Mouse (Mus musculus) forebrain, embryonic 16.5 days (tissue): Measurements from ENCODE around the gene Nfx1. TPM values are rescaled to one million over a fixed set of nuclear protein-coding genes. Genes with fewer than 3 reads are reported as not detected.

Source experiments
- ATAC-seq: fragments of 200-750 bp; cut with Nextera tagmentation; 2 replicates; pipeline ENCODE4 v1.8.0; 2017; ENCODE audit warnings: mild to moderate bottlenecking, moderate library complexity
- H3K27ac ChIP-seq: fragments of 300-500 bp; sonication (generic); 2 replicates; pipeline ENCODE4 v1.5.1; 2014; ENCODE audit warnings: low read length, control low read depth
- H3K27me3 ChIP-seq: fragments of 300-500 bp; sonication (generic); replicated peaks from 2 replicates; pipeline ENCODE4 v1.6.1; 2014; ENCODE audit warnings: low read length; ENCODE audit not compliant: control insufficient read depth, insufficient read depth
- H3K36me3 ChIP-seq: fragments of 300-500 bp; sonication (generic); 2 replicates; pipeline ENCODE4 v1.6.1; 2014; ENCODE audit not compliant: control insufficient read depth, insufficient read depth
- H3K4me1 ChIP-seq: fragments of 300-500 bp; sonication (generic); replicated peaks from 2 replicates; pipeline ENCODE4 v1.6.1; 2014; ENCODE audit warnings: low read length; ENCODE audit not compliant: control insufficient read depth, insufficient read depth
- H3K4me2 ChIP-seq: fragments of 300-500 bp; sonication (generic); 2 replicates; pipeline ENCODE4 v1.6.1; 2014; ENCODE audit warnings: mild to moderate bottlenecking, low read length, control low read depth
- H3K4me3 ChIP-seq: fragments of 300-500 bp; sonication (generic); replicated peaks from 2 replicates; pipeline ENCODE4 v1.5.1; 2014; ENCODE audit warnings: mild to moderate bottlenecking, low read length, control low read depth
- H3K9ac ChIP-seq: fragments of 300-500 bp; sonication (generic); replicated peaks from 2 replicates; pipeline ENCODE4 v1.6.1; 2014; ENCODE audit warnings: low read depth, low read length, control low read depth
- H3K9me3 ChIP-seq: fragments of 300-500 bp; sonication (generic); 2 replicates; pipeline ENCODE4 v1.6.1; 2016; ENCODE audit warnings: low read length; ENCODE audit not compliant: control insufficient read depth
- WGBS: fragments of 180-500 bp; shearing (Covaris S2); extraction: QIAGEN DNeasy Blood & Tissue Kit; methylation state at CpG from one replicate; pipeline ENCODE4 v1.1.7; 2014; 5-methylcytosine and 5-hydroxymethylcytosine counted together
- polyA plus RNA-seq: library from polyadenylated mRNA; unstranded; fragments of >200 nt; fragmentation: Nextera tagmentation; extraction: Ambion mirVana; gene quantifications from 2 replicates; pipeline ENCODE4 v1.2.1, GENCODE M21; 2015

The Nfx1 gene
- polyA plus RNA-seq, 1 experiment from 2014 or later = 141 TPM

DNA sequence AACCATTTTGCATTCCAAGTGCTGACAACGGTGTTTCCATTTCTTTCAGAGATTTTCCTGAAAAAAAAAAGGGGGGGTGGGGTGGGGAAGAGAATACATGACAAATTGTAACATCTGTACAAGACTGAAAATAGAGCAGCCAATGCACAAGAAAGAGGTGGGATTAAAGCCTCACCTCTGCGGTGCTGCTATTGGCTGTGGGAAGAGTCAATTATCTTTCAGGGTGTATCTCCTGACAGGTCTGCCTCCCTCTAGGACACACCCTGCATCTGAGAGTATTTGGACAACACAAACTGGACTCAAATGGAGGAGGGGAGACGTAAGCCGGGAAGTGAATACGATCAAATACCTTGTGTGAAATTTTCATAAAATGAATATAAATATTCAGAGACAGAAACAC, 27.1 kb upstream of the Nfx1 start:
- Histone ChIP-seq H3K4me3 (no peak overlapping the region), H3K9ac (no peak overlapping the region), H3K4me1 (peaks cover 15% of the 10 kb centered on the region), H3K36me3 (peaks cover 31% of the 10 kb centered on the region), H3K27ac (no peak overlapping the region), H3K9me3 (0 out of 2 replicates have a peak, but pooled peaks cover 4% of the 10 kb centered on the region), H3K27me3 (no peaks in the 10 kb centered on the region), H3K4me2 (no peak overlapping the region)
- 97% methylated on average over 5 of the region's 5 CpGs for WGBS
- no peak for ATAC-seq

DNA sequence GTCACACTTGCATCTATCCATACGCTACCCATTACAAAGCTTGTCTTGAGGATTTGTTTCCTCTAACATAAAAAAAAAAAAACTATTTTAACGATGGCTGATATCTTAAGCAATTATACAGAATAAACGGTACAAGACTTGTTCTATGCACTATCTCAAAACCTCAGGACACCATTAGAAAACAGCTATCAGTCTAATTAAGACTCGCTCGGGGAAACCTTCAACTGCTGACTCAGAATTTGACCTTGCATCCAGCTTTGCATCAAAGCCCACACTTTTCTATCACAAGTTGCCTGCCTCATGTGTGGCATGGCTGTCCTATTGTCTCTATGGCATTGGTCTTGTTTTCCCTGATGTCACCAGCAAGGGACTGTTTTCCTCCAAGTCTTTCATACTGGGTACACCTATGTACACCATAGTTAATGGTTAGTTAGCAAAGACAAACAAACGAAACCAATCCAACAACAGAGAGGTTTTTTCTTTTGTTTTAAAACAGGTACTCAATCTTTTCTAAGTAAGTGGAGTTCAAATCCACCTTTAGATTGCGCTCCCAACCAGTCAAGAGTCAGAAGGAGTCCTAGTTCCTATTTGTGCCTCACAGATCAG, 24.1 kb upstream of the Nfx1 start:
- no peaks in the 10 kb centered on the region for H3K9me3 ChIP-seq
- H3K27me3 ChIP-seq = no peaks in the 10 kb centered on the region
- H3K4me3 ChIP-seq = peak overlapping the region; percentile 90
- peaks cover 18% of the 10 kb centered on the region for H3K36me3 ChIP-seq
- H3K27ac ChIP-seq = no peak overlapping the region
- H3K4me2 ChIP-seq = peak overlapping the region; percentile 83
- 83% methylated on average over 7 of the region's 7 CpGs for WGBS
- H3K9ac ChIP-seq = 0 out of 2 replicates have a peak overlapping the region, but pooled peaks have one; percentile 8
- peaks cover 27% of the 10 kb centered on the region for H3K4me1 ChIP-seq
- ATAC-seq = no peak

GRCm38 (mm10) chr4:40947565-40948159, 23.0 kb upstream of the Nfx1 start:
- peaks cover 14% of the 10 kb centered on the region for H3K36me3 ChIP-seq
- 0% methylated on average over 35 of the region's 40 CpGs for WGBS
- H3K4me1 ChIP-seq = peaks cover 27% of the 10 kb centered on the region
- peak overlapping the region; percentile 83 for H3K4me2 ChIP-seq
- peak overlapping the region; percentile 87 for H3K9ac ChIP-seq
- ATAC-seq = peak; percentile 84
- no peaks in the 10 kb centered on the region for H3K27me3 ChIP-seq
- H3K9me3 ChIP-seq = no peaks in the 10 kb centered on the region
- peak overlapping the region; percentile 90 for H3K4me3 ChIP-seq
- peak overlapping the region; percentile 81 for H3K27ac ChIP-seq

DNA sequence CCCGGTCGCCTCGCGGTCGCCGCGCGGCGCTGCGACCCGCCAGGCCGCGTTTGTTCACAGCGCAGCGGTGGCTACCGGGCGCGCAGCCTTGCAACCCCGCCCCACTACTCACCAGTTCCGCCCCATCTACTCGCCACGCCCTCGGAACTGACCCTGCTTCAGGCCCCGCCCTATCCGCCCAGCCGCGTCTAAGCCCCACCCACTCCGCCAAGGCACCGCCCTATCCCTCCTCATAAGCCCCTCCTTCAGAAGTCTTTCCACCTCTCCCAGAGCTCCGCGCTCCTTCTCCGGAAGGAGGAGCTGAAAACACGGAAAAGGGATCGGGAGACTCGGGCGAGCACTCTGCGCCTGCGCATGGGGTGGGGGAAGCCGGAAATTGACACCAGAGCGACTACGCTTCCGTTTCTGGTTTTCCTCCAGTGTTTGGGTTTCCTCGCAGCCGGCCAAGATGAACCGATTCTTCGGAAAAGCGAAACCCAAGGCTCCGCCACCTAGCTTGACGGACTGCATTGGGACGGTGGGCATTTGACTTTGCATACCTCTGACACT, 22.5 kb upstream of the Nfx1 start, which contains the start of the genes Bag1 and Chmp5:
Bag1 (minus strand) TSS at position 135 of the 549 bp plus-strand sequence.
Chmp5 (plus strand) TSS at position 248 of the 549 bp plus-strand sequence.
- Histone ChIP-seq H3K4me1 (peaks cover 27% of the 10 kb centered on the region), H3K27ac (peak within 1 kb of the TSS; percentile 81), H3K4me3 (peak within 1 kb of the TSS; percentile 90), H3K36me3 (peaks cover 18% of the 10 kb centered on the region), H3K27me3 (no peaks in the 10 kb centered on the region), H3K9ac (peak within 1 kb of the TSS; percentile 87), H3K9me3 (no peaks in the 10 kb centered on the region), H3K4me2 (peak within 1 kb of the TSS; percentile 89)
- peak; percentile 97 for ATAC-seq
- under 1% methylated on average over 50 of the region's 50 CpGs for WGBS

GRCm38 (mm10) chr4:40953521-40953920, 17.2 kb upstream of the Nfx1 start:
- Histone ChIP-seq H3K27ac (no peak overlapping the region), H3K4me3 (no peak overlapping the region), H3K4me2 (no peak overlapping the region), H3K4me1 (peaks cover 12% of the 10 kb centered on the region), H3K36me3 (peaks cover 33% of the 10 kb centered on the region), H3K9me3 (no peaks in the 10 kb centered on the region), H3K27me3 (no peaks in the 10 kb centered on the region), H3K9ac (no peak overlapping the region)
- ATAC-seq = no peak
- 87% methylated on average over 1 of the region's 1 CpGs for WGBS

- Histone ChIP-seq H3K4me3 (no peak overlapping the region), H3K27ac (no peak overlapping the region), H3K4me2 (no peak overlapping the region), H3K36me3 (peaks cover 51% of the 10 kb centered on the region), H3K27me3 (no peaks in the 10 kb centered on the region), H3K9me3 (no peaks in the 10 kb centered on the region), H3K4me1 (no peaks in the 10 kb centered on the region), H3K9ac (no peak overlapping the region)
- 91% methylated on average over 6 of the region's 6 CpGs for WGBS
- ATAC-seq = no peak
Measured at GRCm38 (mm10) chr4:40955942-40956341, 14.8 kb upstream of the Nfx1 start.

- H3K4me1 ChIP-seq = no peaks in the 10 kb centered on the region
- H3K9me3 ChIP-seq = no peaks in the 10 kb centered on the region
- H3K27me3 ChIP-seq = no peaks in the 10 kb centered on the region
- H3K4me2 ChIP-seq = no peak overlapping the region
- peaks cover 45% of the 10 kb centered on the region for H3K36me3 ChIP-seq
- no peak for ATAC-seq
- no peak overlapping the region for H3K9ac ChIP-seq
- H3K27ac ChIP-seq = no peak overlapping the region
- 96% methylated on average over 3 of the region's 3 CpGs for WGBS
- H3K4me3 ChIP-seq = no peak overlapping the region
Measured at GRCm38 (mm10) chr4:40963536-40963935, 7.2 kb upstream of the Nfx1 start.

DNA sequence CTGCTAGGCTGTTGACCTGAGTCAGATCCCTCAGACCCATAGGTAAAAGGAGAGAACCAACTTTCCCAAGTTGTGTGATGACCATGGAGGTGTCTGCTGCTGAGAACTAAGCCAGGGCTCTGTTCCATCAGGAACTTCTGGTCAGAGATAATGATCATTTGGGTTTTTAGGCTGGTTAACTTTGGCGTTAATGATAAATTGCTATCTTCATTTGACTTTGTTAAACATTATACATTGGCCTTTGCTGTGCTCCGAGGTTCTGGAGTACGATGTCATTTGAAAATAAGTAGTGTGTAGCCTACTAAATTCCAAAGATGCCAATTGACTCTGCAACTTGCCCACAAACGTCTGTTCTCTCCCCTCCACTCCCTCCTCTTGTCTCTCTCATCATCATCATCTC, 1.5 kb upstream of the Nfx1 start:
- Histone ChIP-seq H3K9me3 (no peaks in the 10 kb centered on the region), H3K9ac (no peak overlapping the region), H3K27ac (no peak overlapping the region), H3K4me1 (peaks cover 15% of the 10 kb centered on the region), H3K4me3 (no peak overlapping the region), H3K4me2 (no peak overlapping the region), H3K27me3 (no peaks in the 10 kb centered on the region), H3K36me3 (peaks cover 10% of the 10 kb centered on the region)
- ATAC-seq = no peak
- WGBS = 84% methylated on average over 4 of the region's 4 CpGs

GRCm38 (mm10) chr4:40969781-40970591, 720 bp upstream of the Nfx1 start:
- 16% methylated on average over 9 of the region's 13 CpGs for WGBS
- Histone ChIP-seq H3K27me3 (no peaks in the 10 kb centered on the region), H3K27ac (peak overlapping the region; percentile 89), H3K4me2 (peak overlapping the region; percentile 73), H3K4me1 (peaks cover 15% of the 10 kb centered on the region), H3K9ac (peak overlapping the region; percentile 92), H3K36me3 (peaks cover 8% of the 10 kb centered on the region), H3K4me3 (peak overlapping the region; percentile 97), H3K9me3 (no peaks in the 10 kb centered on the region)
- ATAC-seq = peak; percentile 38
